Mouse (Mus musculus) gastrocnemius, adult 8-10 months (tissue): ENCODE measurements at regions not wholly inside any gene's neighbourhood (a gene's known extent, or its start where the extent isn't known, plus 50 kb on each side); places are given as distances from the start of the nearest gene placed in this dataset.

ENCODE experiments used
- DNase-seq, 2 experiments: peaks; one replicate each; pipeline ENCODE4 v3.0.0; 2022; ENCODE audit warnings: low spot score in 2 of 2

GRCm38 (mm10) chr15:97461060-97461459, 214.0 kb upstream of the Amigo2 start:
- DNase-seq: no peak

DNA sequence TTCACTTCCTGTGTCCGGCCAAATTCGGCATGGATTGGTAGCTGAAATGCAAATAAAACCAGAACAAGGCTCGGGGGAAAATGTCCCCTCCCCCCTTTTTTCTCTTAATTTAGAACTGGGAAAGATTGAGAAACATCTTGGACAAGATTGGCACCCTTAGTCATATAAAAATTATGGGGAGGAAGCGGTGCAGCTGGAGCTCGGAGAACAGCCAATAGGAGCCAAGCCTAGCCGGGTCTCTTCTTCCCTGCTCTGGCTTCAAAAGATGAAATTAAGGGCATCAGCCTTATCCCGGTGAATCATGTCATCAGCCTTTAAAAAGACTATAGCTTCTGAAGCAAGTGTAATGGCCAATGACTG, 213.3 kb upstream of the Amigo2 start:
- no peak for DNase-seq

DNA sequence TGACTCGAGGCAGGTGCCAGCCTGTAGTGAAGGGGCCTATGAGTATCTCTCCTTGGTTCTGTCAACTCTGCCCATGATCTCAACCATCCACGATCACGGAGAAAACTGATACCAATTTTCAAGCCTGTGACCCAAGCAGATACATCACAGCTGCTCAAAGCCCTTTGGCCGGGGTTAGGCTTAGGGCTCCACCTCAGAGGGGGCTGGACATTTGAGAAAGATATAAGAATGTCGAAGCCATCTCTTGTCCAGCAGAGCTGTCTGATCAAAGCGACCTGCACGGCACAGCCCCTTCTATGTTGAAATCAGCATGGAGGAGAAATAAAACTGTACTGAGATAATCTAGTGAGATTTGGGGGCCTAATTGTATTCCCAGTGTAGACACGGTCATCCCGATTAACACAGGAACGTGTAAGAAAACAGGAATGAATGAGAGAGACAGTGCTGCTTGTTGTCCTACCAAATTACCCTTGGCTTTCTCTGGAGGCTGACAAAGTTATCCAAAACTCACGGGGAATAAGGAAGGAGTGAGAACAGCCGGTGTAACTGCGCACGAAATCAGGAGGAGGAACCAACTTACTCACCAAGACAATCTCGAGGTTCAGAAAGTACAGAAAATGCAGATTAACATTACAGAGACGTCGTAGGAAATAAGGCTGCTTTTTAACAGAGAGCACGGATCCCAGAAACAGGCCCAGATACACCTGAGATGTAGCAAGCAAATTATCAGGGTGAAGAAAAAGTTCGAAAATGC, 212.7 kb upstream of the Amigo2 start:
- no peak for DNase-seq

DNA sequence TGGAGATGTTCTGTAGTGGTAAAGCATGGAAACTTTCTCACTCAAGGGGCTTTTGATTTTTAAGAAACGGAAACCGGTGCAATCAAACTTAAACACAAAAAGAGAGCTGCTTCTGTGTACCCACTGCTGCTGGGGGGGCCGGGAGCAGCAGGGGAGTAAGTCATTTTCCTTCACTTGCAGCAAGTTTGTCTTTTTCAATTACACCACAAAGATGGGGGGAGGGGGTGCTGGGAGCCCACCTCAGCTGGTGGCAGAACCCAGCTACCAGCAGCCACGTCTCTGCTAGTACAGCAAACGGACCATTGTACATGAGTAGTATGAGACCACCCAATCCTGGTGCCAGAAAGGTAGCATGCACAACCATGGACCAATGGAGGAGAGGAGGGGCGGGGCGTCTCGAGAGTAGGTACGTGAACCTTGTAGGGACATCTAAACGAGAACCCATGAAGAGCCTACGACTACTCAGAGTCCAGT, 211.7 kb upstream of the Amigo2 start:
- no peak for DNase-seq

DNA sequence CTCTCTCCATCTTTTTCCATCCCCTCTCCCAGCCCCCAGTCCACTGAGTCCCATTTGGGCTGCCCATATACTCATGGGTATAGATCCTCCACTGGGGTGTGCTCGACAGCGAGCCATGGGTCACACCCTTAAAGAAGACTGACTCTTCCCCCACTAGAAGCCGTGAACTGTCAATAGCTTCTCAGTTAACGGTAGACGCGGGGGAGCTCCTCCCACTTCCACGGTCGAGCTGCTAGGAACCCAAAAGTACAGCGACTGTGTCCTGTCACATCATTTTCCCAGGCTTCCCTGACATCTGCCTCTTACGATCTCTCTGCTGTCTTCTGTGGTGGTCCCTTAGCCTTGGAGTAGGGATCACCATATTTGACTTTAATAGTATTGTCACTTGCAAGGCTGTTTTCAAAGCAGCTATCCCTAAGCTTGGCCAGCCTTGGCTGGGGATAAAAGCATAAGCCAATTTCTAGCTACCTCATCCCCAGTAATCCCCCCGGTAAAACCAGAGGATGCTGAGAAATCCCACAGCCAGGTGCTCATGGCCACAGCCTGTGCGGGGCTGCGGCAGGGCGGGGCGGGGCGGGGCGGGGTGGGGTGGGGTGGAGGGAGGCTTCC, 211.2 kb upstream of the Amigo2 start:
- DNase-seq: no peak

- DNase-seq: no peak
Measured at GRCm38 (mm10) chr15:97457468-97457867, 210.4 kb upstream of the Amigo2 start.

GRCm38 (mm10) chr15:97456991-97457390, 209.9 kb upstream of the Amigo2 start:
- DNase-seq: no peak

GRCm38 (mm10) chr15:97455672-97456071, 208.6 kb upstream of the Amigo2 start:
- no peak for DNase-seq

DNA sequence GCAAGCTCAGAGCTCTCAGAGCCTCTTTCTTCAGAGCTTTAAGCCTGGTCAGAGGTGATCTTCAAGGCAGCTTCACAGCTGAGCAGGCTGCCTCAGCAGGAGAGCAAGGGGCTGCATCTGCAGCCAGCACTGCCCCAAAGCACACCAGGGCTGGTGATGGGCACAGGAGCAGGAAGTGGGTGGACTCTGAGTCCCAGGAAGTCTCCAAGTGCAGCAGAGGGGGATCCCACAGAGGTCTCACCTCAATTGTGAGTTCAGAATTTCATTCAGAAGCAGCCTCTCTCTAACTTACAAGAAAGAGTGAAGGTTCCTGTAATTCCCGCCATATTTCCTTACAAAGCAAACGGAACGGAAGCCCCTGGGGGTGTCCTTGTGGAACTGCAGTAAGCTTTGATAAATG, 202.6 kb upstream of the Amigo2 start:
- no peak for DNase-seq

DNA sequence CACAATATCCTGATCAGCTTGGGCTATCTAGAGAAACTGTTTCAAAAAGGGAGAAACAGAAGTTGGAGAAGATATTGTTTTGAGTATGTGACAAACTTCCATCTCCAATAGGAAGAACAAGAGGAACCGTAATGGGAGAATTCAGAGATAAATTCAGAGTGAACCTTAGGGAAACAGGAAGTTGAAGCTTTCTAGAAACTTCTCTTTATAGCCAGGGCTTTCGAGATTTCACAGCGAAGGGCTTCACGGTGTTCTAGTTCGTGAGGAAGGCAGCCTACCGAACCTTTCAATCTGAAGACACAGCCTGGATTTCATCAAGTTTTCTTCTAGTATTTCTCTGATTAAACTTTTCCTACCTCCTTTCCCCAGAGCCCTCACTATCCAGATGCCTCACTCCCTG, 201.9 kb upstream of the Amigo2 start:
- no peak for DNase-seq

- DNase-seq: no peak
Measured at GRCm38 (mm10) chr15:97448243-97448880, 201.3 kb upstream of the Amigo2 start.

- no peak for DNase-seq
Measured at GRCm38 (mm10) chr15:97446181-97446580, 199.1 kb upstream of the Amigo2 start.

GRCm38 (mm10) chr15:97438235-97438760, 191.2 kb upstream of the Amigo2 start:
- DNase-seq: no peak
